Mouse (Mus musculus) lung, postnatal 0 days (tissue): ENCODE measurements around the gene Dscaml1.

ENCODE experiments used
- CTCF ChIP-seq: IDR thresholded peaks from 2 replicates; pipeline ENCODE4 v1.5.1; 2016; ENCODE audit warnings: antibody characterized with exemption, mild to moderate bottlenecking
- EP300 ChIP-seq: IDR thresholded peaks from 2 replicates; pipeline ENCODE4 v1.6.1; 2016; ENCODE audit warnings: antibody characterized with exemption, mild to moderate bottlenecking, control low read depth

DNA sequence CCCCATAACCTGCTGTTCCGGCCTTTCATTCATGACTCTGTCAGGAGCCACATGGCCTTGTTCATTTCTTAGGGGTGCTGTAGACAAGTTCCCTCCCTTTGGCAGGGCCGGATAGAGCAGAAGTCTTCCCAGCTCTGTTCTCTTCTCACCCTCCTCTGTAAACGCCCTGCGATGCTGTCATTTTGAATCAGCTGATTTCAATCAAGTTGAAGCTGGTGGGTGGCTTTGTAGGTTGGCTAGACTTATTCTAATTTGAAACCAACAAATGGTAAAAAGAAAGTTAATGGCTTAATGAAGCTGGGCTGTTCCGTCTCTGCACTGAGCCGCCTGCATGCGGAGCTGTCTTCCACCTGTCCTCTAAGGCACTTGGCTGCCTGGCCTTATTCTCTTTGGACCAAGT lies 161.3 kb downstream of the Dscaml1 start:
- TF ChIP-seq CTCF = no peak
- no peak for TF ChIP-seq EP300
